9 mouse cellular contexts compared by ENCODE assay signal in genomic region chr9:64138896-64139295, GRCm38 (mm10). TPM values are rescaled to one million over a fixed set of nuclear protein-coding genes. Genes with fewer than 3 reads are reported as not detected.
DNase-seq lines count a peak whose midpoint lies in the region; ATAC-seq and TF ChIP-seq lines count a peak whose summit lies in the region.
"Not testable (repeated sequence)": the region's sequence is repeated elsewhere in the genome, so short reads cannot be mapped to it uniquely, and the experiment has no call there.
"Had no signal": no experiment of that assay in that cellular context is flagged by ENCODE, and none has a peak within 500 bp of the region (broad histone marks: within the 10 kb centered on the region; RNA-seq: fewer than 3 reads in every experiment).

No protein-coding gene starts in this region.

- not testable (repeated sequence) for ATAC-seq in hindbrain, postnatal 0 days

- peak; percentile 34 for TF ChIP-seq RAD21 in MEL (IDR thresholded peaks at IDR 0.05; ENCODE audit: low read depth, low read length)

- H3K4me1 ChIP-seq in MEL (ENCODE audit: control insufficient read depth in 1 of 2, insufficient read depth in 2 of 2, low read length in 2 of 2); hindbrain, postnatal 0 days (ENCODE audit: insufficient read depth, low read length): not testable (repeated sequence)

- H3K36me3 ChIP-seq in MEL (ENCODE audit: control insufficient read depth in 1 of 2, insufficient read depth in 2 of 2, low read length in 2 of 2) = peaks cover 0 to 29% of the 10 kb centered on the region in 2 experiments; a peak in 2 of 4 replicates
- not testable (repeated sequence) for H3K36me3 ChIP-seq in hindbrain, postnatal 0 days (ENCODE audit: insufficient read depth, low read length)

- DNase-seq in MEL (ENCODE audit: low read depth, low spot score) = peak; percentile 45
- peak; percentile 20 for DNase-seq in cerebellum, adult 11 months
- peak; percentile 17 for DNase-seq in forelimb bud, embryonic 11.5 days (ENCODE audit: low read depth, low spot score)
- DNase-seq in hindbrain, postnatal 0 days (ENCODE audit: low spot score) = peak; percentile 61
- DNase-seq in layer of hippocampus, postnatal 25 days (ENCODE audit: extremely low spot score in 1 of 2, low spot score in 1 of 2) = peak; percentile 31 to 74
- peak; percentile 42 for DNase-seq in lung, postnatal 25 days (ENCODE audit: low spot score)
- peak; percentile 46 to 57 for DNase-seq in right cerebral cortex, postnatal 10 days (ENCODE audit: low spot score in 2 of 2)
- DNase-seq in urinary bladder, postnatal 25 days (ENCODE audit: low spot score) = peak; percentile 41

- not testable (repeated sequence) for H3K79me2 ChIP-seq in MEL (ENCODE audit: control insufficient read depth, insufficient read depth, low read length, poor library complexity)

- TF ChIP-seq EP300 in MEL (IDR thresholded peaks at IDR 0.05; ENCODE audit: low read depth in 1 of 2, low read length in 2 of 2) = not testable (repeated sequence)

- H3K9ac ChIP-seq in MEL (ENCODE audit: control insufficient read depth, low read depth, low read length, poor library complexity, severe bottlenecking); hindbrain, postnatal 0 days (replicated peaks; ENCODE audit: low read length): not testable (repeated sequence)

- H3K27me3 ChIP-seq in MEL (ENCODE audit: control insufficient read depth in 1 of 2, insufficient read depth in 2 of 2, low read length in 2 of 2); hindbrain, postnatal 0 days (ENCODE audit: insufficient read depth, low read length): not testable (repeated sequence)

- TF ChIP-seq CTCF in MEL (IDR thresholded peaks at IDR 0.05 in 2 of 3, conservative IDR thresholded peaks at IDR 0.05 in 1 of 3; ENCODE audit: control insufficient read depth in 1 of 3, insufficient read depth in 1 of 3, low read depth in 2 of 3, low read length in 3 of 3, poor library complexity in 1 of 3, severe bottlenecking in 1 of 3) = peak; percentile 40 to 66 (median 56)
- peak; percentile 72 for TF ChIP-seq CTCF in hindbrain, postnatal 0 days (IDR thresholded peaks at IDR 0.05; ENCODE audit: low read depth)

- H3K4me3 ChIP-seq in MEL (ENCODE audit: control insufficient read depth in 1 of 2, insufficient read depth in 1 of 2, low read depth in 2 of 2, low read length in 2 of 2); hindbrain, postnatal 0 days (ENCODE audit: low read length): not testable (repeated sequence)

- H3K4me2 ChIP-seq in hindbrain, postnatal 0 days (ENCODE audit: low read depth, low read length) = not testable (repeated sequence)

- H3K27ac ChIP-seq in MEL (ENCODE audit: control insufficient read depth, low read depth, low read length); hindbrain, postnatal 0 days: not testable (repeated sequence)

- not testable (repeated sequence) for H3K9me3 ChIP-seq in MEL (replicated peaks; ENCODE audit: insufficient read depth, low read length); hindbrain, postnatal 0 days (ENCODE audit: low read length)

- 4% methylated on average over 6 of the region's 6 CpGs for WGBS in hindbrain, postnatal 0 days

- not testable (repeated sequence) for TF ChIP-seq POLR2A in MEL (IDR thresholded peaks at IDR 0.05; ENCODE audit: control insufficient read depth in 1 of 2, insufficient read depth in 1 of 2, low read depth in 1 of 2, low read length in 2 of 2, poor library complexity in 1 of 2)

TF ChIP-seq in MEL, 35 proteins besides CTCF, POLR2A, EP300 and RAD21:
- peak; percentile 34 for TF ChIP-seq SMC3 (IDR thresholded peaks at IDR 0.05; ENCODE audit: low read depth, low read length)
- TF ChIP-seq NRF1 (IDR thresholded peaks at IDR 0.05; ENCODE audit: insufficient read depth, low read depth, low read length, poor library complexity, severe bottlenecking) = peak; percentile 46; the same call in 1 of the 2 replicates
TF ChIP-seq in MEL: peak in this region for 2; not testable (repeated sequence) for 33.

RNA-seq across cellular contexts. Expression of gene Lctl, which starts 21.9 kb away (rescaled TPM):
- total RNA-seq in MEL (2012; rRNA removed) = 0.46 and 0.54 TPM in 2 replicates
- polyA plus RNA-seq in MEL (2012; ENCODE audit: insufficient read depth in 1 of 2, insufficient read length in 2 of 2, low read depth in 1 of 2, low replicate concordance in 2 of 2, missing spikeins in 1 of 2) = not detected
- not detected in 2 replicates for total RNA-seq in hindbrain, postnatal 0 days (2014; rRNA removed)
- 0.10 TPM in 1 of 2 replicates, not detected in the other for polyA plus RNA-seq in hindbrain, postnatal 0 days (2015; fragmentation: Nextera tagmentation; extraction: Ambion mirVana)
- total RNA-seq in layer of hippocampus, postnatal 25 days (2021) = not detected
- total RNA-seq: gastrocnemius, postnatal 36 days had no signal

RNA-seq across cellular contexts. Expression of gene Zwilch, which starts 34.0 kb away (rescaled TPM):
- 60.6 and 67.5 TPM in 2 replicates for total RNA-seq in MEL (2012; rRNA removed)
- polyA plus RNA-seq in MEL (2012; ENCODE audit: insufficient read depth in 1 of 2, insufficient read length in 2 of 2, low read depth in 1 of 2, low replicate concordance in 2 of 2, missing spikeins in 1 of 2) = 10 to 100 TPM in 1 of 2 experiments, not detected in 1; 89.2 TPM
- total RNA-seq in hindbrain, postnatal 0 days (2014; rRNA removed) = 4.0 and 13.6 TPM in 2 replicates
- 3.4 and 3.5 TPM in 2 replicates for polyA plus RNA-seq in hindbrain, postnatal 0 days (2015; fragmentation: Nextera tagmentation; extraction: Ambion mirVana)
- total RNA-seq in layer of hippocampus, postnatal 25 days (2021) = 1 to 10 TPM; 4.3 to 6.6 TPM

RNA-seq across cellular contexts. Expression of gene Rpl4, which starts 34.3 kb away (rescaled TPM):
- total RNA-seq in MEL (2012; rRNA removed) = 1,761 and 1,775 TPM in 2 replicates
- 1,000 to 10,000 TPM in 1 of 2 experiments, 100 to 1,000 TPM in 1; 124 to 3,157 TPM for polyA plus RNA-seq in MEL (2012; ENCODE audit: insufficient read depth in 1 of 2, insufficient read length in 2 of 2, low read depth in 1 of 2, low replicate concordance in 2 of 2, missing spikeins in 1 of 2)
- 588 and 616 TPM in 2 replicates for total RNA-seq in hindbrain, postnatal 0 days (2014; rRNA removed)
- 620 and 630 TPM in 2 replicates for polyA plus RNA-seq in hindbrain, postnatal 0 days (2015; fragmentation: Nextera tagmentation; extraction: Ambion mirVana)
- 100 to 1,000 TPM; 547 to 604 TPM for total RNA-seq in layer of hippocampus, postnatal 25 days (2021)

RNA-seq across cellular contexts. Expression of gene Snapc5, which starts 40.2 kb away (rescaled TPM):
- total RNA-seq in MEL (2012; rRNA removed) = 9.4 and 10.6 TPM in 2 replicates
- 1 to 10 TPM in 1 of 2 experiments, not detected in 1; 8.6 TPM for polyA plus RNA-seq in MEL (2012; ENCODE audit: insufficient read depth in 1 of 2, insufficient read length in 2 of 2, low read depth in 1 of 2, low replicate concordance in 2 of 2, missing spikeins in 1 of 2)
- 1.9 and 5.9 TPM in 2 replicates for total RNA-seq in hindbrain, postnatal 0 days (2014; rRNA removed)
- polyA plus RNA-seq in hindbrain, postnatal 0 days (2015; fragmentation: Nextera tagmentation; extraction: Ambion mirVana) = 34.4 and 35.0 TPM in 2 replicates
- total RNA-seq in layer of hippocampus, postnatal 25 days (2021) = 10 to 100 TPM; 16.9 to 19.1 TPM
